Mouse (Mus musculus) gonadal fat pad, adult 2 months (tissue): Measurements from ENCODE around the gene Ntsr2. TPM values are rescaled to one million over a fixed set of nuclear protein-coding genes. Genes with fewer than 3 reads are reported as not detected.
"Not testable (repeated sequence)": the region's sequence is repeated elsewhere in the genome, so short reads cannot be mapped to it uniquely, and the experiment has no call there.

Experiments used
- DNase-seq: peaks from one replicate; pipeline ENCODE4 v3.0.0-alpha.2; 2012; ENCODE audit warnings: low read depth
- polyA plus RNA-seq: library from polyadenylated mRNA; depleted of rRNA; stranded (reverse); fragments of >200 nt; gene quantifications from 2 replicates; pipeline ENCODE4 v1.2.3, GENCODE M21; 2012; rRNA removed

Ntsr2 gene
- polyA plus RNA-seq, 1 experiment, result 107 TPM

GRCm38 (mm10) chr12:16648273-16648672 lies 4.9 kb upstream of the Ntsr2 start:
- peak; percentile 46 for DNase-seq

- DNase-seq, result no peak
Measured at GRCm38 (mm10) chr12:16649819-16650218, 3.4 kb upstream of the Ntsr2 start.

- DNase-seq, result no peak
Measured at GRCm38 (mm10) chr12:16655604-16656003, 2.4 kb downstream of the Ntsr2 start.

GRCm38 (mm10) chr12:16656906-16657875 lies 4.0 kb downstream of the Ntsr2 start:
- no peak for DNase-seq

GRCm38 (mm10) chr12:16661459-16661858 lies 8.3 kb downstream of the Ntsr2 start:
- no peak for DNase-seq

GRCm38 (mm10) chr12:16661936-16662335 lies 8.8 kb downstream of the Ntsr2 start:
- DNase-seq, result no peak

DNA sequence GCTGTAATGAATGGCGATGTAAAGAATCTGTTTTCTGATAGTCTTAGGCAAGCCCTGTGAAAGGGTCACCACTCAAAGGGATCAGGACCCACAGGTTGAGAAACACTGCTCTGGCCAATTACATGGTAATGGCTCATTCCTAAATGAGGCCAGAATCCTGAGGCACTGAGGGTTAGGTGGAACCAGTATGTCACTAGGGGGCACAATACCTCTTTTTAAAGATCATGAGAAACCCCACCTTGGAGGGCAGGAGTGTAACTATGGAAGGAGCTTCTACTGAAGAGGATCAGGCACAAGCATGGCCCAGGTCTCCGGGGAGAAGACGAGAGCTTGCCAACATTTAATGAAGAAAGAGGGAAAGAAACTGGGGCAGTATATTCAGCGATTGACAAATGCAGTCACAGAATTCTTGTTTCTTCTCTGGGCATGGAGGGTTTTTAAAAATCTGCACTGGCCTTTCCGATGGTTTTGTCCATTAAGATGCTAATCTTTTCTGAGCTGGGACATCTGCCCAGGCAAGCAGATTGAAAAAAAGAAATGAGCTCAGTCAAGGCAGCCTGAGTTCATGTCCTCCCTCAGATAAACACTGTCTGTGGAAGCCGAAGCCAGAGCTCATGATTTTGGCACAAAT lies 9.9 kb downstream of the Ntsr2 start:
- no peak for DNase-seq

GRCm38 (mm10) chr12:16665022-16665421 lies 11.8 kb downstream of the Ntsr2 start:
- DNase-seq, result no peak

- no peak for DNase-seq
Measured at GRCm38 (mm10) chr12:16669176-16669575, 16.0 kb downstream of the Ntsr2 start.

DNA sequence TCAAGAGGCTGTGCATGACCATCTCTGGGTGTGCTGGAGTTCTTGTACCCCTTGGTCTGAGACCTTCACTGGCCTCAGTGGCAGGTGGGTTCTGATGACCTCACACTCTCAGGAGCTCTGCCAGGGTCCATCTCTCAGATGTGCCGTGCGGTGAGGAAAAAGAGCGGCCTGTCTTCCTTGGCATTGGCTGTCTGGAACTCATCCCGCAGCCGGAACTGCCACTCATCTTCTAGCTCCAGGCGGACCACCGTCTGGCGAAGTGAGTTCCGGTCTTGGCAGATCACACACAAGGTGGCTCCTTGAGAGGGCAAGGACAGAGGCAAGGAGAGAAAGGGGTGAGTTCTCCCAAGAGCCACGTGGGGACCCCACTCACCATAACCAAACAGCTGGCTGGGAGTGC lies 19.1 kb downstream of the Ntsr2 start:
- DNase-seq, result no peak

DNA sequence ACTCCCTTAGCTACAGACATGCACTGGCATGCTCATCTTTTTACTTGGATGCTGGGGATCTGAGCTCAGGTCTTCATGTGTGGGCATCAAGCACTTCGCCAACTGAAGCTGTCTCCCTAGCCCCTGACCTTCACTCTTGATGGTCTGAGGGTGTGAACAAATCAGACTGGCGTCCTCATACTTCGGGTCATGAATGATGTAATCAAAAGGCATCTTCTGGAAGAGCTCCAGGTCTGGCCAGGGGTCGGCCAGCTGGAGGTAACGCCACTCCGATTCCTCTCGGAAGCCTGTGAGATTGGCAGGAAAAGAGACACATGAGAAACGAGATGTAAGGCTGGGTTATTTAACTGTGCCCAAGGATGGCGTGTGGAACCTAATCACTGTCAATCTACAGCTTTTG lies 37.4 kb downstream of the Ntsr2 start:
- DNase-seq, result no peak

GRCm38 (mm10) chr12:16694783-16695182 lies 41.6 kb downstream of the Ntsr2 start:
- peak; percentile 34 for DNase-seq

DNA sequence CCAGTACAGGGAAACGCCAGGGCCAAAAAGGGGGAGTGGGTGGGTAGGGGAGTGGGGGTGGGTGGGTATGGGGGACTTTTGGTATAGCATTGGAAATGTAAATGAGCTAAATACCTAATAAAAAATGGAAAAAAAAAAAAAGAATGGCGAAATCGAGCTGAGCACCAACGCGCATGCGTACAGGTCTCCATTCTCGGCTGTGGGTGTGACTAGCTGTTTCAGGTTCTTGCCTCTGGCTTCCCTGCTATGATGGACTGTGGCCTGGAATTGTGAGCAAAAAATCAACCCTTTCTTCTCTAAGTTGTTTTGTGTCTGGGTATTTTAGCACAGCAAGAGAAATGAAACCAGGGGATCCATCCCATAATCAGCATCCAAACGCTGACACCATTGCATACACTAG lies 42.1 kb downstream of the Ntsr2 start:
- DNase-seq, result not testable (repeated sequence)

GRCm38 (mm10) chr12:16696146-16696545 lies 43.0 kb downstream of the Ntsr2 start:
- DNase-seq, result no peak

- no peak for DNase-seq
Measured at GRCm38 (mm10) chr12:16698691-16699090, 45.5 kb downstream of the Ntsr2 start.

Other genes starting within 250 kb of the Ntsr2 start
- 66.4 and 75.6 TPM in 2 replicates for gene Lpin1, start 42.4 kb upstream of the Ntsr2 start, polyA plus RNA-seq
- gene Greb1, start 147.5 kb downstream of the Ntsr2 start, polyA plus RNA-seq, result 33.8 and 39.2 TPM in 2 replicates
- 14.5 and 19.8 TPM in 2 replicates for gene E2f6, start 157.6 kb downstream of the Ntsr2 start, polyA plus RNA-seq
- 8.7 and 9.4 TPM in 2 replicates for gene Rock2, start 241.5 kb downstream of the Ntsr2 start, polyA plus RNA-seq